Mouse (Mus musculus): ENCODE results near the gene Mep1a. TPM values are rescaled to one million over a fixed set of nuclear protein-coding genes. Genes with fewer than 3 reads are reported as not detected.
"Not testable (repeated sequence)": the region's sequence is repeated elsewhere in the genome, so short reads cannot be mapped to it uniquely, and the experiment has no call there.

Gene Mep1a
- not detected for total RNA-seq (2021)
- polyA plus RNA-seq (2012; rRNA removed): not detected in 2 replicates
- long read RNA-seq: 0 reads

DNA sequence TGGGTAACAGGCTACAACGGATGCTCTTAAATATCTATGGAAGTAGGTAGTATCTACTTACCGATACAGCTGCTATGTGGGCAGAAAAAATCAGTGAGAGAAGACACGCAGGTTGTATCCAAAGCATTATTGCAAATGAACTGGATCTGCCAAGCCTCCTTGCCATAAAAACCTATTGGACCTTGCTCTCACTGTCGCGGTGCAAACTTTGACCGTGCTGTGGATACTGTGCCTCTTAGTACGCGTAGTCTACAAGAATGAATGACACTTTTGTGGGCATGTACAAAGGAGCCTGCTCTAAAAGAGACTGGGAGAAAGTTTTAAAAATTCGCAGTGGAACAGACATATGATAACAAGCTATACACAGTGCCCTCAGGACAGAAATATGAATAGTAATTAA is at the start of gene Mep1a:
Mep1a (minus strand) TSS at position 221 of the 400 bp plus-strand sequence.
- Histone ChIP-seq H3K79me2 (replicated peaks; ENCODE audit: control insufficient read depth, insufficient read depth, low read length) (no peaks in the 10 kb centered on the region), H3K4me1 (ENCODE audit: control insufficient read depth, insufficient read depth, low read length) (no peaks in the 10 kb centered on the region), H3K27ac (no peak within 1 kb of the TSS), H3K36me3 (ENCODE audit: control insufficient read depth, insufficient read depth, low read length) (no peaks in the 10 kb centered on the region), H3K4me3 (no peak within 1 kb of the TSS), H3K27me3 (ENCODE audit: control insufficient read depth, insufficient read depth, low read length) (no peaks in the 10 kb centered on the region), H3K9ac (ENCODE audit: low read depth, low read length) (no peak within 1 kb of the TSS)
- intact Hi-C loops (cut with DNase I): no loop called here
- WGBS: 92% methylated on average over 9 of the region's 9 CpGs
- no peak for TF ChIP-seq POLR2A (IDR thresholded peaks at IDR 0.05; ENCODE audit: insufficient read depth, low read depth, low read length)
- no peak for TF ChIP-seq EP300 (IDR thresholded peaks at IDR 0.05; ENCODE audit: insufficient read depth, low read depth, low read length)
- no peak for TF ChIP-seq CTCF (IDR thresholded peaks at IDR 0.05)
- DNase-seq: no peak

- TF ChIP-seq CTCF (IDR thresholded peaks at IDR 0.05) (no peak), POLR2A (IDR thresholded peaks at IDR 0.05; ENCODE audit: insufficient read depth, low read depth, low read length) (no peak), EP300 (IDR thresholded peaks at IDR 0.05; ENCODE audit: insufficient read depth, low read depth, low read length) (no peak)
- intact Hi-C loops (cut with DNase I): no loop called here
- Histone ChIP-seq H3K9ac (ENCODE audit: low read depth, low read length) (no peak overlapping the region), H3K79me2 (replicated peaks; ENCODE audit: control insufficient read depth, insufficient read depth, low read length) (no peaks in the 10 kb centered on the region), H3K36me3 (ENCODE audit: control insufficient read depth, insufficient read depth, low read length) (no peaks in the 10 kb centered on the region), H3K27ac (no peak overlapping the region), H3K4me3 (no peak overlapping the region), H3K4me1 (ENCODE audit: control insufficient read depth, insufficient read depth, low read length) (no peaks in the 10 kb centered on the region), H3K27me3 (ENCODE audit: control insufficient read depth, insufficient read depth, low read length) (no peaks in the 10 kb centered on the region)
- DNase-seq: no peak
- WGBS: 60% methylated on average over 3 of the region's 3 CpGs
These were observed 48.6 kb upstream of the Mep1a start for GRCm38 (mm10) chr17:43551122-43551630.

GRCm38 (mm10) chr17:43544040-43544439 is 41.4 kb upstream of the Mep1a start:
- no peaks in the 10 kb centered on the region for H3K4me1 ChIP-seq (ENCODE audit: control insufficient read depth, insufficient read depth, low read length)
- TF ChIP-seq EP300 (IDR thresholded peaks at IDR 0.05; ENCODE audit: insufficient read depth, low read depth, low read length) (no peak), POLR2A (IDR thresholded peaks at IDR 0.05; ENCODE audit: insufficient read depth, low read depth, low read length) (no peak), CTCF (IDR thresholded peaks at IDR 0.05) (no peak)
- H3K27ac ChIP-seq: no peak overlapping the region
- no peak overlapping the region for H3K4me3 ChIP-seq
- no peaks in the 10 kb centered on the region for H3K79me2 ChIP-seq (replicated peaks; ENCODE audit: control insufficient read depth, insufficient read depth, low read length)
- no peak overlapping the region for H3K9ac ChIP-seq (ENCODE audit: low read depth, low read length)
- no peak for DNase-seq
- intact Hi-C loops (cut with DNase I): no loop called here
- 79% methylated on average over 4 of the region's 4 CpGs for WGBS
- no peaks in the 10 kb centered on the region for H3K36me3 ChIP-seq (ENCODE audit: control insufficient read depth, insufficient read depth, low read length)
- no peaks in the 10 kb centered on the region for H3K27me3 ChIP-seq (ENCODE audit: control insufficient read depth, insufficient read depth, low read length)

DNA sequence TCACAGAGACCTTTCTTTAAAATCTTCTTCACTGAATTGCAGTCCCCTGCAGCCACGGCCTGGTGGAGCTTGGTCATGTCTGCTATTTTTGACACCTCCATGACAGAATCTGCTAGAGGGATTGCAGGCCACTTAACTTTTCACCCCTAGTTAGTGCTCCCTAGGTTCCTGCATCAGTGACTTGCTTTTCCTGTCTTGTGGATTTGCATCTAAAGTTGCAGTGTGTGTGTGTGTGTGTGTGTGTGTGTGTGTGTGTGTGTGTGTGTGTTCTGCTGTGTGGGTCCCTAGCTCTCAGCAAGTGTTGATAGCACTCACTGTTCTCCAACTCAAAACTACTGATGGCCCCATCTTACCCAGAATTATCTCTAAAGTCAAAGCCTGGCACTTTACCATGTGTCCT is 40.9 kb upstream of the Mep1a start, which contains the start of gene Ankrd66:
Ankrd66 (minus strand) TSS at position 101 of the 400 bp plus-strand sequence.
- intact Hi-C loops (cut with DNase I): no loop called here
- Histone ChIP-seq H3K79me2 (replicated peaks; ENCODE audit: control insufficient read depth, insufficient read depth, low read length) (no peaks in the 10 kb centered on the region), H3K36me3 (ENCODE audit: control insufficient read depth, insufficient read depth, low read length) (no peaks in the 10 kb centered on the region), H3K4me3 (no peak within 1 kb of the TSS), H3K9ac (ENCODE audit: low read depth, low read length) (no peak within 1 kb of the TSS), H3K27me3 (ENCODE audit: control insufficient read depth, insufficient read depth, low read length) (no peaks in the 10 kb centered on the region), H3K4me1 (ENCODE audit: control insufficient read depth, insufficient read depth, low read length) (no peaks in the 10 kb centered on the region), H3K27ac (no peak within 1 kb of the TSS)
- 43% methylated on average over 1 of the region's 1 CpGs for WGBS
- TF ChIP-seq CTCF (IDR thresholded peaks at IDR 0.05): no peak
- no peak for TF ChIP-seq EP300 (IDR thresholded peaks at IDR 0.05; ENCODE audit: insufficient read depth, low read depth, low read length)
- TF ChIP-seq POLR2A (IDR thresholded peaks at IDR 0.05; ENCODE audit: insufficient read depth, low read depth, low read length): no peak
- DNase-seq: no peak

DNA sequence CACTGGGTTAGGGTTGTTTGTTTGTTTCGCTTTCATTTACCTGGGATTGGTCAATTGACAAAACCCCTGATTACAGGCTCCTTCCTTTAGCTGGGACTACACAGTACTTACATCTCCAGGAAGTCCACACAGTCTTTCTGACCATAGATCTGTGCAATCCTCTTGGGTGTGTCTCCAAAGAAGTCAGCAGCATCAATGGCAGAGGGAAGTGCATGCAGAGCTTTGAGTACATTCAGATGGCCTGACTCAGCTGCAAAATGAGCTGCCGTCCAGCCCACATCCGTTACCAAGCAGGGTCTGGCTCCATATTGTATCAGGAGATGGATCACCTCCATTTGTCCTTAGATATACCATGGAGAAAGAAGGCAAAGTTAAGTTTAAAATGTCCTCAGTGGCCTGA is 36.2 kb upstream of the Mep1a start:
- no peak for DNase-seq
- Histone ChIP-seq H3K79me2 (replicated peaks; ENCODE audit: control insufficient read depth, insufficient read depth, low read length) (no peaks in the 10 kb centered on the region), H3K27ac (no peak overlapping the region), H3K27me3 (ENCODE audit: control insufficient read depth, insufficient read depth, low read length) (no peaks in the 10 kb centered on the region), H3K36me3 (ENCODE audit: control insufficient read depth, insufficient read depth, low read length) (no peaks in the 10 kb centered on the region), H3K4me3 (no peak overlapping the region), H3K9ac (ENCODE audit: low read depth, low read length) (no peak overlapping the region), H3K4me1 (ENCODE audit: control insufficient read depth, insufficient read depth, low read length) (no peaks in the 10 kb centered on the region)
- intact Hi-C loops (cut with DNase I): loop anchor here (10.0 kb wide), 1 partner anchor 46 kb away; no protein-coding TSS in a partner anchor
- TF ChIP-seq POLR2A (IDR thresholded peaks at IDR 0.05; ENCODE audit: insufficient read depth, low read depth, low read length) (no peak), CTCF (IDR thresholded peaks at IDR 0.05) (no peak), EP300 (IDR thresholded peaks at IDR 0.05; ENCODE audit: insufficient read depth, low read depth, low read length) (no peak)
- 82% methylated on average over 3 of the region's 3 CpGs for WGBS

GRCm38 (mm10) chr17:43536841-43537240 is 34.2 kb upstream of the Mep1a start:
- WGBS: 87% methylated on average over 6 of the region's 6 CpGs
- intact Hi-C loops (cut with DNase I): loop anchor here (10.0 kb wide), 1 partner anchor 48 kb away; no protein-coding TSS in a partner anchor

More at GRCm38 (mm10) chr17:43536841-43537240, 34.2 kb upstream of the Mep1a start:
- H3K4me1 ChIP-seq (ENCODE audit: control insufficient read depth, insufficient read depth, low read length); H3K79me2 ChIP-seq (replicated peaks; ENCODE audit: control insufficient read depth, insufficient read depth, low read length); H3K27ac ChIP-seq; H3K9ac ChIP-seq (ENCODE audit: low read depth, low read length); H3K36me3 ChIP-seq (ENCODE audit: control insufficient read depth, insufficient read depth, low read length); H3K27me3 ChIP-seq (ENCODE audit: control insufficient read depth, insufficient read depth, low read length); H3K4me3 ChIP-seq; DNase-seq: not testable (repeated sequence)
